Mouse (Mus musculus) lung, adult 2 months (tissue): ENCODE measurements around the gene Mrpl2.

Experiments used
- CTCF ChIP-seq: fragments of 200-500 bp; IDR thresholded peaks from 2 replicates; pipeline ENCODE4 v1.5.1; 2011; ENCODE audit warnings: mild to moderate bottlenecking, low read length, control low read depth; ENCODE audit not compliant: insufficient read depth
- POLR2A ChIP-seq: fragments of 200-500 bp; IDR thresholded peaks from 2 replicates; pipeline ENCODE4 v1.6.1; 2011; ENCODE audit warnings: low read depth, mild to moderate bottlenecking, control low read depth, low read length, borderline replicate concordance; ENCODE audit errors: extremely low read depth

- TF ChIP-seq POLR2A (no peak), CTCF (no peak)
Observed at GRCm38 (mm10) chr17:46597956-46598355, 48.1 kb upstream of the Mrpl2 start.
